Mouse (Mus musculus) C2C12 (cell line): Measurements from ENCODE around the gene Hpcal1.

Experiments used
- CTCF ChIP-seq: IDR thresholded peaks from one replicate; pipeline ENCODE4 v1.5.1; 2011; ENCODE audit not compliant: control insufficient read depth, insufficient read depth, insufficient read length
- MAX ChIP-seq: IDR thresholded peaks from one replicate; pipeline ENCODE4 v1.6.1; 2011; ENCODE audit warnings: mild to moderate bottlenecking, control low read depth
- MYOD1 ChIP-seq: IDR thresholded peaks from one replicate; pipeline ENCODE4 v1.6.1; 2011; ENCODE audit warnings: low read depth; ENCODE audit not compliant: control insufficient read depth, insufficient read length
- MYOG ChIP-seq: IDR thresholded peaks from one replicate; pipeline ENCODE4 v1.6.1; 2011; ENCODE audit not compliant: control insufficient read depth, insufficient read length; ENCODE audit errors: extremely low read depth
- USF1 ChIP-seq: IDR thresholded peaks from one replicate; pipeline ENCODE4 v1.6.1; 2011; ENCODE audit warnings: low read depth, mild to moderate bottlenecking, control low read depth, moderate library complexity

DNA sequence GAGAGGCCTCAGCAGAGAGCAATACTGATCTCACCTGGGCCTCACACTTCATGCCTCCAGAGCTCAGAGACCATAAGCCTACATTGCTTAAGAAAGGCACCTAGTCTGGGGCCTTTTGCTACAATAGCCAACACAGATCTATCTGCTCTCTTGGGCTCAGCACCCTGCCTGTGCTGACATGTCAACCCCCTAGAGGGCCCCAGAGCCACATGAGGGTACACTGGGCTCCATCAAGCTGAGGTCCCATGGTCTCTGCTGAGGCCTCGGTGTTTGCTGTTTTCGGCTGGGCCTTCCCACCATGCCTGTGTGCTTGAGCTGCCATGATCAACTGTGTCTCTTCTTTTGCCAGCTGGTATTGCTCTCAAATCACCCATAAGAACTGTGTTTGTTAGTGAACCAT is 24.0 kb upstream of the Hpcal1 start:
- peak; percentile 65 for TF ChIP-seq CTCF
- no peak for TF ChIP-seq USF1
- no peak for TF ChIP-seq MAX
- no peak for TF ChIP-seq MYOG
- no peak for TF ChIP-seq MYOD1
